Mouse (Mus musculus): ENCODE measurements around the gene Slc25a25. TPM values are rescaled to one million over a fixed set of nuclear protein-coding genes. Genes with fewer than 3 reads are reported as not detected.
A peak's percentile ranks its signal among the peaks of the same experiment; 100 is the strongest.

Gene Slc25a25
- total RNA-seq, 2 experiments from 2014 or later: 78.8 to 99.7 TPM

DNA sequence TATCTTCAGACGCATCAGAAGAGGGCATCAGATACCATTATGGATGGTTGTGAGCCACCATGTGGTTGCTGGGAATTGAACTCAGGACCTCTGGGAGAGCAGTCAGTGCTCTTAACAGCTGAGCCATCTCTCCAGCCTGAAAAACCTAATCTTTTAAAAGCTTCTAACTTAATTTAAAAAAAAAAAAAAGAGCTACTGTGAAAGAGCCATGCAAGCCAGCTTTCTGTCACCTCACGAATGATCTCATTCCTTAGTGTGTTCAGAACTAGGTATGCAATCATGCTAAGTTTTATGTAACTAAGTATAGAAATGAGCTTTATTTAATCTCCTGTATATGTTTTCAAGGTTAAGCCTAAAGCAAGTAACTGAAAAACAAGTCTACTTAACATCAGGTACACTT, 8.4 kb upstream of the Slc25a25 start:
- no peak for DNase-seq

- DNase-seq: peak; percentile 69 to 72
Measured at GRCm38 (mm10) chr2:32458300-32458699, 7.1 kb upstream of the Slc25a25 start.

DNA sequence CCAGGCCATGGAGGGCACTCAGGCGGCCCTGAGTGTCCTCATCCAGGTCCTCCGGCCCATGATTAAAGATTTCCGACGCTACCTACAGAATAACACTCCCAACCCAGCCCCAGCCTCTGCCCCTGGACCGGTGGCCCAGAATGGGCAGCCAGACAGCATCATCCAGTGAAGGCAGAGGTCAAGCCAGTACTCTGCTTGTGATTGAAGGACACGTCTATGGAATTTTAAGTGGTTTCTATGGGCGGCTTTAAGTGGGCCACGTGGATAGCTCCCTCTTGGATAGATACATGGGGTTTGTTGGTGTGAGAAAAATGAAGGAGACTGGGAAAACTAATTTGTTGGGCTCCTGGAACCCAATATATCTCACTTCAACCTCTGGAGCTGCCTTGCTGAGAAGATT, 3.9 kb upstream of the Slc25a25 start:
- DNase-seq: no peak

DNA sequence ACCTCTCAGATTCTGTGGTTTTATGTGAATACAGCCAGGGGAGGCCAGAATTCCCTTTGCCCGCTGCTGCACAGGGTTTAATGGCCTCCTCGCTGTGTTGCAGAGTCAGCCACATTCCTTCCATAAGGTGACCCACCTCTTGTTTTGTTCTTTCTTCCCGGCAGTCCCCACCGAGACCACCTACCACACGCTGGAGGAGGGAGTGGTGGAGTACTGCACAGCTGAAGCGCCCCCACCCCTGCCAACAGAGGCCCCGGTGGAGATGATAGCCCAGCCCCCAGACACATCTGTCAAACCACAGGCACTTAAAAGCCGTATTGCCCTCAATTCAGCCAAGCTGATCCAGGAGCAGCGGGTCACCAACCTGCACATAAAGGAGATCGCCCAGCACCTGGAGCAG, 3.4 kb upstream of the Slc25a25 start:
- no peak for DNase-seq

DNA sequence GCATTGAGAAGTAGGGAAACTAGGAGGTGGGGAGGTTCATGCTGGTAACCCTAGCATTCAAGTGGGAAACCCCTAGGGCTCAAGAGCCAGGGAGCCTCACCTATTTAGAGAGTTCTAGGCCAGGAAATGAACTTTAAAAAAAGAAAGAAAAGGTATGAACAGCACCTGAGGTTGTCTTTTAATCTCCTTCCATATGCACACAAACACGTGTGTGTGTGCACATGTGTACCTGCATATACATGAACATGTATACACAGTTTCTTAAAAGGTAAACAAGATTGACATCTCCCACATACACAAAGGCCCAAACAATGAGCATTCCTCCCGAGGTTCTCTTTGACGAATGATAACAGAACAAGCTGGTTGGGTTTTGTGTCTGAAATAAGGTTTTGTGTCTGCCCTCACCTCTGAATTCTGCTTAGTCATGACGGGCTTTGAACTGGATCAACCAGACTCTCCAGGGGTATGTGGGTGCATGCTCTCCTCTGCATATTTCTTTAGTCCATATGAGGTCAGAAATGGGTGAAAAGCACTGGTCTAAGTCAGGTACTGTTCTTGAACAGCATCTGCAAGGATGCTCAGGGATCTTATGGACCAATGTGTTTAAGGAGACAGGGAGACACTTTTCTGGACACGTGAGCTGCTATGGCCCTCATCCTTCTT, 2.5 kb upstream of the Slc25a25 start:
- DNase-seq: no peak

DNA sequence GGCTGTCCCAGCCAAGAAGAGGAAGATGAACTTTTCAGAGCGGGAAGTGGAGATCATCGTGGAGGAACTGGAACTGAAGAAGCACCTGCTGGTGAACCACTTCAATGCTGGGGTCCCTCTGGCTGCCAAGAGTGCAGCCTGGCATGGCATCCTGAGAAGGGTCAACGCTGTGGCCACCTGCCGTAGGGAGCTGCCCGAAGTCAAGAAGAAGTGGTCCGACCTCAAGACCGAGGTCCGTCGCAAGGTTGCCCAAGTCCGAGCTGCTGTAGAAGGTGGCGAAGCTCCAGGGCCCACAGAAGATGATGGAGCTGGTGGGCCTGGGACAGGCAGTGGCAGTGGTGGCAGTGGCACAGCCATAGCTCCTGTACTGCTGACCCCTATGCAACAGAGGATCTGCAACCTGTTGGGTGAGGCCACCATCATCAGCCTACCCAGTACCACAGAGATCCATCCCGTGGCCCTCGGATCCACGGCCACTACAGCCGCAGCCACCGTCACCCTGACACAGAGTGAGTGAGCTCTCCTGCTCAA, 1.3 kb upstream of the Slc25a25 start:
- peak in 1 of 2 experiments; percentile 15 for DNase-seq

- DNase-seq: peak; percentile 98
Measured at GRCm38 (mm10) chr2:32451870-32452372, 676 bp upstream of the Slc25a25 start.

DNA sequence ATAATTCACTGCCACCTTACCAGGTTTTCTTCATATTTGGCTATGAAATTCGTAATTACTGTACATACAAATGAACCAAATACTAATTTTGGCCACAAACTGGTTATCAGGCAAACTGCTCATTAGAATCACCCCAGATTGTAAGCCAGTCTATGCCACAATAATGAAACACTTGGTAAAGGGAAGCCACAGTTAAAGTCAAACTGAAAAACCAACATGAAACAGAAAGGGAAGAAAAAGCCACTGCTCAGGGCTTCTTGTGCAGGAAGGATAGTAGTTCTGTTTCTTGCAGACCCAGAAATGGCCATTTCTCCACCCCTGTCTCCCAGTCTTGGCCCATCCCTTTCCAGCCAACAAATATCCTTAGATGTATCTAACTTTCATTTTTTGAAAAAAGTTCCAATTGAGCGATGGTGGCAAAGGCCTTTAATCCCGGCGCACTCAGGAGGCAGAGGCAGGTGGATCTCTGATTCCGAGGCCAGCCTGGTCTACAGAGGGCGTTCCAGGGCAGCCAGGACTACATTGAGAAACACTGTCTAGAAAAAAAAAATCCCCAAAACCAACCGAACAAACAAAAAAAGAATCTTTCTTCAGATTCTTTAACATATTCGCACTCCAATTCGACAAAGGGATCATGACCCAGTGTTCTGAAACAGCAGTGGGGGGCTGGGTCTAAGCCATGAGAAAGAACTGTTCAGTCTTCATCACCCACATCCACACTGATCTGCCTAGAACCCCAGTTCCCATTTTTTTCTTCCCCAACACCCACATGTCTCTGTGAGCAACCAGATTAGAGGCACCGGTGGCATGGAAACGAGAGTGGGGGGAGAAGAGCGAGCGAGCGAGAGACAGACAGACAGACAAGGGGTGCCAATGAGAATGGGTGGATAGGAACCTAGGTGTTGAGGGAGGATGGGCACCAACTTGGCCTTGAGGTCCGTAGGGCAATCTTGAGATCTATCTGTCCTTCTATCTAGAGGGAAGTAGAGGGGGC, 1.2 kb downstream of the Slc25a25 start, which contains the start of gene Naif1:
Gene Naif1 (plus strand): TSS at position 697 of the 994 bp plus-strand sequence.
- DNase-seq: peak in 1 of 2 experiments; percentile 36

GRCm38 (mm10) chr2:32448480-32448879, 2.8 kb downstream of the Slc25a25 start:
- DNase-seq: no peak

DNA sequence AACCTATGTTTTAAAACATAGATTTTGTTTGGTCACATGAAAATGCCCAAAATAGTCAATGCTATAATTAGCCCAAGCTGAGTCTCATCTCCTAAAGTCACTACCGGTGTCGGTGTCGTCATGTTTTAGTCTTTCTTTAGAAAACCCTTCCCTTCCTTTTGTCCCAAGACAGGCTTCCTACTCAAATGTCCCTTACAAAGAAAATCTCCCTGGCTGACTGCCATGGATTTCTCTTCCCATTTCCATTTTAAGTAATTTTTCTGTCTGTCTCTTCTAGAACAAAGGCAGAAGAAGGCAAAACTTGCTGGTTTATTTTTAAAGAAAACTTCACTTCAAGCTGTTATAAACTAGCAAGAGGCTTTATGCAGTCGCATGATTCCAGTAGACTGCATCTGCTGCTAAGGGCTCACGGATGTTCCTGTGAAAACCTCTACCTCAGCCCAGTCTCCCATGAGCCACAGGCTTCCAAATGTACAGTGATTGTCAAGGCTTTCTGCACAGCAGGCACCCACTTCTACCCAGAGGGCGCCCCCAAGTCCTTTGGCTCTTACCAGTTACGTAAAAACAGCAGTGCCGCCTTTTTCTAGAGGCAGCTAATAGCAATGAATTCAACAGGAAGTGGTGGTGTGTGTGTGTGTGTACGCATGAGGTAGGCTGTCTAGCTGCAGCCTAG, 3.8 kb downstream of the Slc25a25 start:
- DNase-seq: peak in 1 of 2 experiments; percentile 49

- DNase-seq: no peak
Measured at GRCm38 (mm10) chr2:32445535-32445934, 5.7 kb downstream of the Slc25a25 start.

DNA sequence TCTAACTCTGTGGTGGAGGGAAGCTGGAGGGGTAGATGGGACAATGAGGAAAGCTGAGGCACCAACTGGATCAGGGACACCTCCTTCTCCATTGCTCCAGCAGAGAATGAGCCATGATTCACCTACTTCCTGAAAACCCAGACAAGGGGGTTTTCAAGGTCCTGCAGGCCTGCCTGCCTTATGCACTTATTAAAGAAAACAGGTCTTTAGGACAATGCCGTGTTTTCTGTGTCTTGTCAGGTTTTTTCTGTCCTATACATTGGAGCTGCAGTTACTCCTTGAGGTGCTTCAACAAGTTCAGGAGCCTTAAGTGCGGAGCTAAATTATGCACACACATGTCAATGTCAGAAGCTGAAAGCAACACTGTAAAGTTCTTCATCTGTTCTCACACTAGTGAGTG, 9.7 kb downstream of the Slc25a25 start:
- DNase-seq: no peak

DNA sequence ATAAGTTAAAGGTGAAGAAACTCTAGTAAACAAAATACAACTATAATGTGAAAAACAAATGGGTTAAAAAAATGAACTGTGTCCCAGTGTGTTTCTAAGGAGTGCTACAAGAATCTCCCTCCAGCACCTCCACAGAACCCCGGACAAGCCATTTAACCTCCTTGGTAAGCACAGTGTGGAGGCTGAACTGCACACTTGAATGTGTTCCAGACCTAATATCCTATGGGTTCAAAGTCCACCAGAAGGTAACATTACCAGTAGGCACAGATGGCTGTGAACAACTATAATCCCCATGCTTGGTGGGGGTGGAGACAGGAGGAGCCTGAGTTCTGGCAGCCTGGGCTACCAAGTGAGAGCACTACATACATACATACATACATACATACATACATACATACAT, 10.6 kb downstream of the Slc25a25 start:
- no peak for DNase-seq

GRCm38 (mm10) chr2:32440164-32440563, 11.1 kb downstream of the Slc25a25 start:
- no peak for DNase-seq

DNA sequence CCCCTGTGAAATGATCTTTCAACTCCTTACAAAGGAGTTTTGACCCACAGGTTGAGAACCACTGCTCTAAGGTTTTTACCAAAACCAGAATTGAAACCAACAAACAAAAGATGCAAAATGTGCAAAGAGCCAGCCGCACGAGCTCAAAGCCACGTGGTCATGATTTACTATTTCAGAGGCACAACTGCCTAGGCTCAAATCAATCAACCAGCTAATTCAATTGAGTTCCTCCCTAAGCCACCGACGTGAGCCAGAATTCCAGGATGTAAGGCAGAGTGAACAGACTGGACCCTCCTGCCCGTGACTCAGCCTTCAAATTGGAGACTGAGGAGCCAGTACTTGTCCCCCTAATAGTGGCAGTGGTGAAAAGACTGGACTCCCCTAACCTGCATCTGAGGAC, 12.1 kb downstream of the Slc25a25 start:
- DNase-seq: no peak

DNA sequence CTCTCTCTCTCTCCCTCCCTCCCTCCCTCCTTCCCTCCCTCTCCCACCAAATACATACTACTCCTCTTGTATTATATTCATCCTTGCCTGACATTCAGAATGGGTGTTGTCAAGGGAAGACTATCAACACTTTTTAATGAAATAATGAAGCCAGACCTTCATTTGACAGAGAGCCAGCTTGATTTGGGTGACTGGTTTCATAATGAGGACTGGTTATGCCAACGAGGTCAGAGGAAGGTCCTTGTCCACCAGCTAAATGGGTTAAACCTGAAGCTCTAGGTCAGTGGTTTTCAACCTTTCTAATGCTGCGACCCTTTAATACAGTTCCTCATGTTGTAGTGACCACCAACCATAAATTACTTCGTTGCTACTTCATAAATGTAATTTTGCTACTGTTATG, 12.5 kb downstream of the Slc25a25 start:
- no peak for DNase-seq

GRCm38 (mm10) chr2:32437612-32438166, 13.6 kb downstream of the Slc25a25 start:
- no peak for DNase-seq

DNA sequence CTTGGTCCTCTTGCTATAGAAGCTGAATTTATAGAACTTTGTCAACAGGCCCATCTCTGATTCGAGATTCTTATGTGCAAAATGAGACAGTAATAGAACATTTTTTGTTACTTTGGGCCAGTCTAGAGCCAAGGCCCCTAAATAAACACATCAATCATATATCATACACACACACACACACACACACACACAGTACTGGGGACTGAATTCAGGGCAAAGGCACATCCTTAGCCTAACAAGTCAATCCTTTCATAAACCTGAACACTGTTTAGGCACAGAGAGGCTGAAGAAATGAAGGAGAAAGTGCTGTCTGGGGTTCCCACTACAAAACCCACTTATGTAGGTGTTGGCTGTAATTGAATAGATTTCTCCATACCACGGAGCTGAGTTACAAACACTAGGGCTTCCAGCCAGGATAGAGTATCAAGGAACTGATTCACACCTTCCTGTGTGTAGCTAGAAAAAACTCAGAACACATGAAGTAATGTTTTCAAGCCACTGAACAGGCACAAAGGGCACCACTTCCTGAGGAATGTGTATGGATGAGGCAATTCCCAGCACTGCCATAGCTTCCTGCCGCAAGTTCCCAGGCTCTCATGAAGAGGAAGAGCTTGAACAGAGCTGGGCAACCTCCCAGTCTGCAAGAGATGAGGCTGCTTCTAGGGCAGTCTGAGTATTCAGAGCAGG, 14.4 kb downstream of the Slc25a25 start:
- DNase-seq: peak in 1 of 2 experiments; percentile 46

- DNase-seq: peak; percentile 75 to 77
Measured at GRCm38 (mm10) chr2:32430701-32431676, 20.3 kb downstream of the Slc25a25 start.
